Mouse (Mus musculus): ENCODE data around the gene Ticam1. TPM values are rescaled to one million over a fixed set of nuclear protein-coding genes. Genes with fewer than 3 reads are reported as not detected.

Ticam1 gene
- polyA plus RNA-seq, 1 experiment from 2014 or later = 2.6 TPM

DNA sequence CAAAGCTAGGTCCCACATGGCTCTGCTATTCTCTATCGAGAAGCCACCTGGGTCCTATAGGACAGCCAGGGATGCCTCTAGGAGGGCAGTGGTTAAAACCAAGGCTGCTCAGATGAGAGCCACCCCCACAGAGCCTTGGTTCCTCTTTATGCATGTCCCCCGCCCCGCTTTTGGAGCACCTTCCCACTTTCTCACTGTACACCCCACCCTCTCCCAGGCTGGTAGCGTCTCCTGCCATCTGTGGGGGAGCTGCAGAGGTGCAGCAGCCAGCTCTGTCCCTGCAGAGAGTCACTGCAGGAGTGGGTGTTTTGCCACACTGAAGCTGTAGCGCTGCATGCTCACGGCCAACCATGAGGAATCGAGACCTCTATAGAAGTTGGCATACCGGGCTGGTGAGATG is 6.7 kb upstream of the Ticam1 start:
- Histone ChIP-seq H3K9me3 (ENCODE audit: control insufficient read depth, low read length) (no peaks in the 10 kb centered on the region), H3K4me3 (ENCODE audit: low read depth, low read length) (no peak overlapping the region), H3K9ac (ENCODE audit: low read length) (no peak overlapping the region), H3K4me2 (no peak overlapping the region), H3K27ac (ENCODE audit: low read depth, low read length) (no peak overlapping the region), H3K27me3 (ENCODE audit: control insufficient read depth, insufficient read depth, low read length) (no peaks in the 10 kb centered on the region), H3K36me3 (ENCODE audit: control insufficient read depth, insufficient read depth, low read length) (peaks cover 8% of the 10 kb centered on the region; the same call in 1 of the 2 replicates), H3K4me1 (ENCODE audit: control insufficient read depth, insufficient read depth, low read length) (0 out of 2 replicates have a peak, but pooled peaks cover 4% of the 10 kb centered on the region)
- 88% methylated on average over 8 of the region's 8 CpGs for WGBS
- no peak for DNase-seq (ENCODE audit: low spot score, missing footprints)
- no peak for ATAC-seq (ENCODE audit: low FRiP score)

DNA sequence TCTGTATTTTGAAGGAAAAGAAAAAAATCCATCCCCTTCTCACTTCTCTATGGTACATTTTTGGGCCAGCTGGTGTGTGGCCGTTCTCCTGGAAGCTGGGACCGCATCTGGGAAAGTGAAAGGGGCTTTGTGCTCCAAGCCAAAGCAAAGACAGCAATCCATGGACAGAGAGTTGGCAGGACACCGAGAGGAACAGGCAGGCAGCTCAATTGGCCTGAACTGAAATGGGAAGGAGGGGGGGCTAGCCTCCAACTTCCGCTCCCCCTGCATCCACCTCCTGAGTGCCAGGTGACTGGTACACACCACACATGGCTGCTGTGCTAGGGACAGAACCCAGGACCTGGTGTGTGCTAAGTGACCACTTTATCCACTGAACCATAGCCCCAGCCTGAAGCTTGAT is 6.2 kb upstream of the Ticam1 start:
- H3K9me3 ChIP-seq (ENCODE audit: control insufficient read depth, low read length) = no peaks in the 10 kb centered on the region
- DNase-seq (ENCODE audit: low spot score, missing footprints) (no peak), ATAC-seq (ENCODE audit: low FRiP score) (no peak)
- H3K4me1 ChIP-seq (ENCODE audit: control insufficient read depth, insufficient read depth, low read length) = 0 out of 2 replicates have a peak, but pooled peaks cover 2% of the 10 kb centered on the region
- 88% methylated on average over 4 of the region's 4 CpGs for WGBS
- H3K27ac ChIP-seq (ENCODE audit: low read depth, low read length) = no peak overlapping the region
- no peak overlapping the region for H3K9ac ChIP-seq (ENCODE audit: low read length)
- H3K36me3 ChIP-seq (ENCODE audit: control insufficient read depth, insufficient read depth, low read length) = peaks cover 8% of the 10 kb centered on the region; the same call in 1 of the 2 replicates
- H3K4me3 ChIP-seq (ENCODE audit: low read depth, low read length) = no peak overlapping the region
- H3K4me2 ChIP-seq = no peak overlapping the region
- H3K27me3 ChIP-seq (ENCODE audit: control insufficient read depth, insufficient read depth, low read length) = no peaks in the 10 kb centered on the region

DNA sequence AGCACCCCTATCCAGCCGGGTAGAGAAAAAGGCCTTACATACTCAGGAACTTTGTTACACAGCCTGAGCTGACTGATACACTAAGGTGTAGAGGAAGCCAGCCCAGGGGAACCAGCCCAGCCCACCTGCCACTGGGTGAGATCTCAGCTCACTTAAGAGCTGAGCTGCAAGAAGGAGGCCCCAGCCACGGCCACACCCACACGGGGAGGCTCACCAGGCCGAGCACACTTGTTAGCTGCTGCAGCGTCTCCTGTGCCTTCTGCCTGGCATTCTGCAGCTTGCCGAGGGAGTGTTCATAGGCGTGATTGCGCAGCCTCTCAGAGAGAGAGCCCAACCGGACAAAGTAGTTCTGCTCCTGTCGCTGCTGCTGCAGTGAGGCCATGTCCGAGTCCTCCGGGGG is 4.6 kb upstream of the Ticam1 start:
- ATAC-seq (ENCODE audit: low FRiP score) (no peak), DNase-seq (ENCODE audit: low spot score, missing footprints) (no peak)
- Histone ChIP-seq H3K4me1 (ENCODE audit: control insufficient read depth, insufficient read depth, low read length) (peaks cover 5% of the 10 kb centered on the region; the same call in 1 of the 2 replicates), H3K27ac (ENCODE audit: low read depth, low read length) (no peak overlapping the region), H3K4me3 (ENCODE audit: low read depth, low read length) (no peak overlapping the region), H3K4me2 (no peak overlapping the region), H3K9ac (ENCODE audit: low read length) (no peak overlapping the region), H3K27me3 (ENCODE audit: control insufficient read depth, insufficient read depth, low read length) (no peaks in the 10 kb centered on the region), H3K36me3 (ENCODE audit: control insufficient read depth, insufficient read depth, low read length) (peaks cover 8% of the 10 kb centered on the region; the same call in 1 of the 2 replicates), H3K9me3 (ENCODE audit: control insufficient read depth, low read length) (no peaks in the 10 kb centered on the region)
- 89% methylated on average over 12 of the region's 12 CpGs for WGBS

DNA sequence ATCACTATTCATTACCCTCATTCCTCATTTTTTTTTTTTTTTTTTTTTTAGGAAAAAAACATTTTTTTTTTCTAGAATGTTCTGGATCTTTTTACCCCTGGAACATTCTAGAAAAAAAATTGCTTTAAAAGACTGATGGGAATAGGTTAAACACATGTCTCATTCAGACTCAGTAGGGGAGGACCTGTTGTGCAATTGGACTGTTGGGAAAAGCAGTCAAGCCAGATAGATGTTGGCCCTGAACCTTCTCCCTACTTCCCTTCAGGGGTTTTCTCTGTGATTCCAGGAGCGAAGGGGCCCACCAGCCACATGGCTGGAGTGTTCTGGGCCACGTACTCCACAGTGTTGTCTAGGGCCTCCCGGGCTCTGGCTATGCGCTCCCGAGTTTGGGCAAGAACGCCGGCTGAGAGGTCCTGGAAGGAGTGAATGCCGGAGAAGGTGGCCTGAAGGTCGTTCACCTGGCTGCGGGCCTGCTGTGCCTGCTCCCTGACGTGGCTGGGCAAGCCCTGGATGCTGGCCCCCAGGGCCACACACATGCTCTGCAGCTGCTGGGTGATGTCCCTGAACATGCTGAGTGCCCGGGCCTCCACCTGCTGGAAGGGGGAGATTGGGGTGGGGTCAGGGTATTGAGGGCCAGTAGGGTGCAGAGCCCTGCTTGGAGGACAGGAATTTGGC is 3.0 kb upstream of the Ticam1 start:
- H3K36me3 ChIP-seq (ENCODE audit: control insufficient read depth, insufficient read depth, low read length) = 0 out of 2 replicates have a peak, but pooled peaks cover 6% of the 10 kb centered on the region
- H3K4me2 ChIP-seq = no peak overlapping the region
- ATAC-seq (ENCODE audit: low FRiP score) = no peak
- no peaks in the 10 kb centered on the region for H3K27me3 ChIP-seq (ENCODE audit: control insufficient read depth, insufficient read depth, low read length)
- H3K27ac ChIP-seq (ENCODE audit: low read depth, low read length) = no peak overlapping the region
- H3K9me3 ChIP-seq (ENCODE audit: control insufficient read depth, low read length) = no peaks in the 10 kb centered on the region
- H3K4me1 ChIP-seq (ENCODE audit: control insufficient read depth, insufficient read depth, low read length) = peaks cover 8% of the 10 kb centered on the region; the same call in 1 of the 2 replicates
- H3K9ac ChIP-seq (ENCODE audit: low read length) = no peak overlapping the region
- 95% methylated on average over 12 of the region's 12 CpGs for WGBS
- no peak for DNase-seq (ENCODE audit: low spot score, missing footprints)
- no peak overlapping the region for H3K4me3 ChIP-seq (ENCODE audit: low read depth, low read length)

DNA sequence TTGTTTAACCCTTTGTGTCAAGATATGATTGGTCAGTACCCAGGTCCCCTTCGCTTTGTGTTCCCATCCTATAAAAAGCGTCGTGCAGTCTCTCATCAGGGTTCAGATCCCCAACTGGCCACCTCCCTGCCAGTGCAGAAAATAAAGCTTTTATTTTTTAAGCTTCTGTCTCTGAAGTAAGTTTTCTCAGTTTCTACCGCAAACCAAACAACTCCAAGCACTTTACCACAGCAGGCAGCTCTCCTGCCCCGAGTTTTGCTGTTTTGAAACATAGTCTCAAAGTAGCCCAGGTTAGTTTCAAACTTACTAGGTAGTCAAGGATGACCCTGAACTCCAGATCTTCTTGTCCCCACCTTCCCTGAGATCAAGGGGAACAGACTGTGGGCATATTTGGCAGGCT is 1.8 kb upstream of the Ticam1 start:
- Histone ChIP-seq H3K36me3 (ENCODE audit: control insufficient read depth, insufficient read depth, low read length) (0 out of 2 replicates have a peak, but pooled peaks cover 6% of the 10 kb centered on the region), H3K9ac (ENCODE audit: low read length) (no peak overlapping the region), H3K9me3 (ENCODE audit: control insufficient read depth, low read length) (no peaks in the 10 kb centered on the region), H3K4me1 (ENCODE audit: control insufficient read depth, insufficient read depth, low read length) (peaks cover 8% of the 10 kb centered on the region; the same call in 1 of the 2 replicates), H3K4me3 (ENCODE audit: low read depth, low read length) (no peak overlapping the region), H3K27me3 (ENCODE audit: control insufficient read depth, insufficient read depth, low read length) (no peaks in the 10 kb centered on the region), H3K27ac (ENCODE audit: low read depth, low read length) (no peak overlapping the region), H3K4me2 (no peak overlapping the region)
- no peak for ATAC-seq (ENCODE audit: low FRiP score)
- 93% methylated on average over 5 of the region's 5 CpGs for WGBS
- DNase-seq (ENCODE audit: low spot score, missing footprints) = no peak

DNA sequence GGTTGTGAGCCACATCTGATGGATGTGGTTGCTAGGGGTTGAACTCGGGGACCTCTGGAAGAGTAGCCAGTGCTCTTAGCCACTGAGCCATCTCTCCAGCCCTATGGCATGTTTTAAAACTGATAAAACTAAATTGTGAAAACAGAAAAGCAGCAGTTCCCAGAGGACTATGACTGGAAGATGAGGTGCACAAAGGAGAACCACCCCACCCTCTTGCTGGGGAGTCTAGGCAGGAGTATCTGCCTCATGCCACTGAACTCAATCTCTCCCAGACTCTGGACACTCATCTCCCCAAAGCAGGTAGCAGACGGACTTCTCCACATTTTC is 944 bp upstream of the Ticam1 start:
- Histone ChIP-seq H3K36me3 (ENCODE audit: control insufficient read depth, insufficient read depth, low read length) (0 out of 2 replicates have a peak, but pooled peaks cover 6% of the 10 kb centered on the region), H3K27ac (ENCODE audit: low read depth, low read length) (no peak overlapping the region), H3K4me3 (ENCODE audit: low read depth, low read length) (no peak overlapping the region), H3K4me2 (no peak overlapping the region), H3K9ac (ENCODE audit: low read length) (no peak overlapping the region), H3K4me1 (ENCODE audit: control insufficient read depth, insufficient read depth, low read length) (peaks cover 8% of the 10 kb centered on the region; the same call in 1 of the 2 replicates), H3K9me3 (ENCODE audit: control insufficient read depth, low read length) (no peaks in the 10 kb centered on the region), H3K27me3 (ENCODE audit: control insufficient read depth, insufficient read depth, low read length) (no peaks in the 10 kb centered on the region)
- WGBS = 52% methylated on average over 2 of the region's 2 CpGs
- peak; percentile 10; the same call in 1 of the 2 replicates for ATAC-seq (ENCODE audit: low FRiP score)
- no peak for DNase-seq (ENCODE audit: low spot score, missing footprints)

DNA sequence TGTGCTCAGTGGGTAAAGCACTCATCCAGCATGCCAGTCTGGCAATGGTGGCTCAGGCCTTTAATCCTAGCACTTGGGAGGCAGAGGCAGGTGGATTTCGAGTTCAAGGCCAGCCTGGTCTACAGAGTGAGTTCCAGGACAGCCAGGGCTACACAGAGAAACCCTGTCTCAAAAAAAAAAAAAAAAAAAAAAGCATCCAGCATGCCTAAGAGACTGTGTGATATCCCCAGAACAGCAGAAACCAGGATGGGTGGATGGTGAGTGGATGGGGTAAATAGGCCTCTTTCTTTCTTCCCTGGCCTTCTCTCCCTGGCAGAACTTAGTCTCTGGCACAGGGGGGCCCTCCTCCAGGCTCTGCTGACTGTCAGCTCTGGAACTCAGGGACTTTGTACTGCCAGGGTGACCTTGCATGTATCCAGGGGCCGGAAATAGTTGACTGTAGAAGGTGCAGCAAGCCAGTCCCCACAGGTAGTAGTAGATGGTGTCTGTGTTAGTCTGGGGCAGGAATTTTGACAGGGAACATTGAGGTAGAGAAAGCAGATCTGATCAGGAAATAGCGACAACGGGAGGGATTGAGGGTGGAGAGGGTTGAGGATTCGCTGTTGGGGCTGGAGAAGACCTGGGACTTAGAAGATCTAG is 625 bp downstream of the Ticam1 start:
- Histone ChIP-seq H3K27ac (ENCODE audit: low read depth, low read length) (no peak overlapping the region), H3K4me3 (ENCODE audit: low read depth, low read length) (peak overlapping the region; percentile 43), H3K36me3 (ENCODE audit: control insufficient read depth, insufficient read depth, low read length) (0 out of 2 replicates have a peak, but pooled peaks cover 2% of the 10 kb centered on the region), H3K9ac (ENCODE audit: low read length) (peak overlapping the region; percentile 58), H3K27me3 (ENCODE audit: control insufficient read depth, insufficient read depth, low read length) (no peaks in the 10 kb centered on the region), H3K9me3 (ENCODE audit: control insufficient read depth, low read length) (no peaks in the 10 kb centered on the region), H3K4me2 (peak overlapping the region; percentile 61), H3K4me1 (ENCODE audit: control insufficient read depth, insufficient read depth, low read length) (peaks cover 8% of the 10 kb centered on the region; the same call in 1 of the 2 replicates)
- ATAC-seq (ENCODE audit: low FRiP score) (no peak), DNase-seq (ENCODE audit: low spot score, missing footprints) (peak; percentile 90)
- 31% methylated on average over 5 of the region's 5 CpGs for WGBS

DNA sequence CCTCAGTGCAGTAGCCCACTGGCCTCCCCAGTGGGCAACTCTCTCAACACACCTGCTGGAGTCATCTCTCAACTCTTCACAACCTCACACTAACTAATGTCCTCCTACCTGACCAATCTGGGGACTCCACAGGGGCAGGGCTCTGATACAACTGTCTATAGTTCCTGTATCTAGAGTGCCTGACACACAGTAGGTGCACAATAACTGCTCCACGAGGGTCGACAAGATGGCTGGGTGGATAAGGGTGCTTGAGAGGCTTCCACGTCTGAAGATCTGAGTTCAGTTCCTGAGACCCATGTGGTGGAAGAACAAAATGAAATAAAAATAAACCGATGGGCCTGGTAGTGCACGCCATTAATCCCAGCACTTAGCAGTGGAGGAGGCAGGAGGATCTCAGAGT is 2.6 kb downstream of the Ticam1 start:
- Histone ChIP-seq H3K4me2 (no peak overlapping the region), H3K9me3 (ENCODE audit: control insufficient read depth, low read length) (no peaks in the 10 kb centered on the region), H3K9ac (ENCODE audit: low read length) (no peak overlapping the region), H3K27ac (ENCODE audit: low read depth, low read length) (no peak overlapping the region), H3K4me1 (ENCODE audit: control insufficient read depth, insufficient read depth, low read length) (peaks cover 13% of the 10 kb centered on the region), H3K36me3 (ENCODE audit: control insufficient read depth, insufficient read depth, low read length) (no peaks in the 10 kb centered on the region), H3K27me3 (ENCODE audit: control insufficient read depth, insufficient read depth, low read length) (no peaks in the 10 kb centered on the region), H3K4me3 (ENCODE audit: low read depth, low read length) (no peak overlapping the region)
- DNase-seq (ENCODE audit: low spot score, missing footprints) = no peak
- ATAC-seq (ENCODE audit: low FRiP score) = no peak
- WGBS = 95% methylated on average over 5 of the region's 5 CpGs

DNA sequence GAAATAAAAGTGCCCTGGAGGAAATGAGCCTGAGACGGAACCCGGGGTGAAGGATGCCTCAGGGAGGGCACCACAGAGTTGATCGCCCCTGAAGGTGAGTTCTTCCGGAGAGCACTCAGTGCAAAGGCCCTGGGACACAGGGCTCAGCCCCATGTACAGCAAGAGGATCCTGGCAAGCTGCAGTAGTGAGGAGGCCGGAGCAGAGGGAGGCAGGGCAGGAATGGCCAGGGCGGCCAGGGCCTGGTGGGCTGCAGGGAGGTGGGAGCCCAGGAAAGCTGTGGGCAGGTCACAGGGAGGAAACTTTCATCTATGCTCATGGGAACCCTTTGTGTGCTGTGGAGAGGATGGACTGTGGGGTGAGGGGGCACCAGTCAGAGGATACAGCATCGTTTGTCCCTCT is 3.1 kb downstream of the Ticam1 start:
- ATAC-seq (ENCODE audit: low FRiP score) (no peak), DNase-seq (ENCODE audit: low spot score, missing footprints) (no peak)
- peaks cover 15% of the 10 kb centered on the region for H3K4me1 ChIP-seq (ENCODE audit: control insufficient read depth, insufficient read depth, low read length)
- H3K27me3 ChIP-seq (ENCODE audit: control insufficient read depth, insufficient read depth, low read length) = no peaks in the 10 kb centered on the region
- H3K9ac ChIP-seq (ENCODE audit: low read length) = no peak overlapping the region
- 84% methylated on average over 7 of the region's 7 CpGs for WGBS
- H3K4me3 ChIP-seq (ENCODE audit: low read depth, low read length) = no peak overlapping the region
- no peaks in the 10 kb centered on the region for H3K36me3 ChIP-seq (ENCODE audit: control insufficient read depth, insufficient read depth, low read length)
- no peak overlapping the region for H3K4me2 ChIP-seq
- H3K27ac ChIP-seq (ENCODE audit: low read depth, low read length) = no peak overlapping the region
- no peaks in the 10 kb centered on the region for H3K9me3 ChIP-seq (ENCODE audit: control insufficient read depth, low read length)
